Mouse (Mus musculus): ENCODE results near the gene Dupd1.

GRCm38 (mm10) chr14:21676223-21676622, 38.2 kb downstream of the Dupd1 start:
- no peak for TF ChIP-seq CTCF (IDR thresholded peaks at IDR 0.05; ENCODE audit: low read depth, low read length)
- no peak for TF ChIP-seq POLR2A (IDR thresholded peaks at IDR 0.05; ENCODE audit: insufficient read depth, low read length)
- TF ChIP-seq EP300 (IDR thresholded peaks at IDR 0.05; ENCODE audit: insufficient read depth, low read depth, low read length) = no peak

All from ES-Bruce4 (cell line).